Mouse (Mus musculus) urinary bladder, postnatal 25 days (tissue): ENCODE data around the gene Tmem141.

Experiments used
- DNase-seq: peaks from one replicate; pipeline ENCODE4 v3.0.0; 2022; ENCODE audit warnings: low spot score

Tmem141 gene

DNA sequence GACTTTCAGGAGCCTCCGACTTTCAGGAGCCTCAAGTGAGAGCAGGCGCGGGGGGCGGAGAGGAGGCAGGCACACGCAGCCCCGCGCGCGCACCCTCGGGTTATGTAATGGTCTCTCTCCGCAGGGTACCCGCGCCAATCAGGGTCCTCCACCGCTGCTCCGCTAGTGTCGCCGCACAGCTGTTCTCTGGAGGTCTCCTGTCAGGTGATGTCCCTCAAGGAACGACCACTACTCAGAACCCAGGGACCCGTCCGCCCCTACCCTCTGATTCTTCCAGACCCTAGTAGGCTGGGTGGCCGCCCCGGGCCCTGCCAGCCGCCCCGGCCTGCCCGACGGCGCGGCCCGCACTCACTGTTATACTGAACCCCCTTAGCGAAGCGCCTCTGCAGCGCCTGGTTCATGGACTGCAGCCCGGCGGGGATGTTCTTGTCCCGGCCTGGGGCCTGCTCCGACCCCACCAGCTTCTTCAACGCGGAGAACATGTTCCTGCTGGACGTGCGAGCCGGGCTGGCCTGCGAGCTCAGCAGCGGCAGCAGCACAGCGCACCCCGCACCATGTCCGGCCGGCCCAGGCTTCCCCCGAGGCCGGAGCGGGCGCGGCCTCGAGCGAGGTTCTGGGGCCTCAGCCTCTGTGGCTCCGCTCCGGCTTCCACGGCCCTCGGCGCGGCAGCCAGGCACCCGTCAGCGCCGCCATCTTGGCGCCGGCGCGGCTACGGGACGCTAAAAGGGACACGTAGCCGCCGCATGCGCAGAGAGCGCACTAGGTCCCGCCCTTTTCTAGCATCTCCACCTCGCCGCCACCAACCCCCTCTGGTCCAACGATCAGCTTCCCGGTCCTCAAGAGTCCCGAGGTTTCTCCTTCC, 13.8 kb downstream of the Tmem141 start, which contains the start of gene Rabl6:
TSS of gene Rabl6 (minus strand) at position 761 of the 862 bp plus-strand sequence.
- DNase-seq, result peak; percentile 89

DNA sequence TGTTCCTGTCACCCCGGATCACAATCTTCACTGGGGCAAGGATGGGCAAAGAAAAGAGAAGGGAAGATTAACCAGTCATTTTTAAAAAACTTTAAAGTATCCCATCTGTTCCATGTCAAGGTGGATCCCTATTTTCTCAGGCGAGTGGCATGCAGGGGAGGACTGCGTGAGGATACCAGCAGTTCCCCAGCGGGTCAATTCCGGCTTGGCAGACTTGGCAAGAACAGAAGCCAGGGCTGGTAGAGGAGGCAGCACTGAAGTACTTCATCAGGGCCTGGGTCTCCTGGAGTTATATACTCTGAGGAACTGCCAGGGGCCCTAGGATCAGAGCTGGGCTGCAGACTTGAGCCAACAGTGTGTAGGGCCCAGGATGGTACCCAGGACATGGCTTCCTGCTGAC, 19.3 kb downstream of the Tmem141 start:
- no peak for DNase-seq

DNA sequence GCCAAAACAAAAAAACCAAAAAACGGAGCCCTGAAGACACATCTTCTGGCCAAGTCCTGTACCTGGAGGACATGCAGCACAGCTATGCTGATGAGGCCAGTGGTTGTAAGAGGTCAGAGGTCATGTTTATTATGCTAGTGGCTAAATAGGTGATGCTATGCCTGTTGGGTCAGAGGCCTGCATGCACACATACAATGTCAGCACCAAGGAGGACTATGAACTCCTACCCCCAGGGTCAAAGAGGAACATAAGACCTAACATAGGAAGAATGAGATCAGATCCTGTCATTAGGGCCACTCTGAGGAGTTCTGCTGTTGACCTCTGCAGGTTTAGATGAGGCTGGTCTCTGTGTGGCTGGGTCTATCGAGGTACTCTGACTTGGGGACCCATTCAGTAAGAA, 21.8 kb downstream of the Tmem141 start:
- DNase-seq, result no peak

DNA sequence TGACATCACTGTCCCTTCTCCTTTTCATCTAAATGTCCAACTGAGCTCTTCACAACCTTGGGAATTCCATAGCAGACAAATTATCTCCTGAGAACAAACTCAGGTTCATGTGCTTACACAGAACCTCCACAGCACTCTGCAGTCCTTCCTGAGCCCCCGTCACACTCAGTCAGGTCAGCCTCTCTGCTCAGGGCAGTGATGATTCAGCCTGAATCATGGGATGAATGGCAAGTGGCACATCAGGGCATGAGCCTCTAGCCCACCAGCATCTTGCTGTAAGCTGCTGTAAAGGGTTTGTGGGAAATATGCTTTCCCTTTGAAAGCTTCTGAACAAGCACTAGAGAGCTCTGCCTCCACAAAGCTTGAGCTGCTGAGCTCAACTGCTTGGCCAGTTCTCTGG, 23.1 kb downstream of the Tmem141 start:
- no peak for DNase-seq

DNA sequence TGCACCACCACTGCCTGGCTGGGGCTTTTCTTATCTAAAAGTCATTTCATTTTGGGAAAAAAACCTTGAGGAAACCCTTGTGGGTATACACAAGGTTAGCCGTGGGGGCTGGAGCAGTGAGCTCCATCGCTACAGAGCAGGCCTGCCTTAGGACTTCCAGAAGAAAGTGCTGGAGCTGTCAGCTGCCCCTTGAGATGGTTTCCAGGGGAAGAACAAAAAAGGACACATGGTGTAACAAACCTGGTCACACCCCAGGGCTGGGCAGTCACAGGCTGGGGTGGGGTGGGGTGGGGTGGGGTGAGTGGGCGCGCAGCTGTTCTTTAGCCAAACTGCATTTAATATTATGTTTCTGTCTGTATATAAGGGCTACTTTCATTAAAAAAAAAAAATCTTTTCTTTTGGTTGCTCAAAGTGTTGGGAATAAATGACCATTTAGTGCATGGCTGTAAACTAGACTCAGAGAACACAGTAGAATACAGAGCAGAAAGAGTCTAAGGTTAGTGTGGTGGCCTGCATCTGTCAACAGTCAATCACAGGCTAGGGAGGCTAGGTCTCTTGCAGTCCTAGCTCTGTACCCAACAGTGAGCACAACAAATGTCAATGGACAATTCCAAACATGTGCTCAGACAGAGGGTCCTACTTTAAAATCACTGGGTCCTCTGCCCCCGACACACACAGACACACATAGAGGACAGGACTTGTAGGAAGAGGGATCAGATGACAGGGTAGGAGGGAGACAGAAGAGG, 24.9 kb downstream of the Tmem141 start:
- no peak for DNase-seq

DNA sequence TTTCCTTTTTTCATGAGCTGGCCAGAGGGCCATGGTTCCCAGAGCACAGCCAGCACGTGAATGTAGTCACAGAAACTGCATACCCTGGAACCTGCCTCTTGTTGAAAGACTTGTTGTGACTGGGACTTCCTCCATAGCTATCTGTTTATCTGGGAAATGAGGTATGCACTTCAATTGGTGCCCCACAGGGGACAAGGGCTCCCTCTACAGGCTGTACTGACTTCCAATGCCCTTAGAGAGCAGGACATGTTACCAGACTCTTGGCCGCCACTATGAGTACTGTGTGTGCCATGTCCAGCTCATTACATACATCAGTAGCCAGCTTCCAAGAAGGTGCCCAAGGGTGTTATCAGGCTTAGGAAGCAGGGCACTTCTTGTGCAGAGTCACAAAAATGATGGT, 29.9 kb downstream of the Tmem141 start:
- no peak for DNase-seq

DNA sequence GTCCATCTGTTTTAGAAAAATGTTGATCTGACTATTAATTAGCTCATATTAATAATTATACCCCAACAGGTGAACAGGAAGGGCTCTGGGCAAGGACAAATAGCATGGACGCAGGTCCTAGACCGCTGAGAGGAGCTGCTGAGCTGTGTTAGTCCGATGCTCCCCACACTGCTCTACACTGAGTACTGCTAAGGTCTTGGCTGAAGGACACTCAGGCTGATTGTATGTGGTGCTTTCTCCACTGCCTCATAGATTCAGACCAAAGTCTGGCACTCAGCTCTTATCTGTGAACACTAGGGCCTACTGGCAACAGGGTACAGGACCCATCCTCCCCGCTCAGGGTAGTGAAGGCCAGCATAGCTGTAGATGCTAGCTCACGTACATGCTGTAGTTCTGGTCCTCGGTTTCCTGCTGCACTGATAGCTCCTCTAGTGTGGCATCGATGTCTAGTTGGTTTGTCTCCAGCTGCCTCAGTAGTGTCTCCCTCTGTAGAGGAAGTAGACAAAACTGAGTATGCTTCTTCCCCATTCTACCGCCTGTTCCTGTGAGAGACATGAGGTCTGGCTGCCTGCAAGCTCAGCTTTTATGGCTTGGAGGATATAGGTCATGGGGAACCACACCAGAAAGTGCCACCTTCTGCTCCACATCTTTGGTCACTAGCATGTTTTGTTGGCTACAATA, 33.4 kb downstream of the Tmem141 start:
- DNase-seq, result no peak

DNA sequence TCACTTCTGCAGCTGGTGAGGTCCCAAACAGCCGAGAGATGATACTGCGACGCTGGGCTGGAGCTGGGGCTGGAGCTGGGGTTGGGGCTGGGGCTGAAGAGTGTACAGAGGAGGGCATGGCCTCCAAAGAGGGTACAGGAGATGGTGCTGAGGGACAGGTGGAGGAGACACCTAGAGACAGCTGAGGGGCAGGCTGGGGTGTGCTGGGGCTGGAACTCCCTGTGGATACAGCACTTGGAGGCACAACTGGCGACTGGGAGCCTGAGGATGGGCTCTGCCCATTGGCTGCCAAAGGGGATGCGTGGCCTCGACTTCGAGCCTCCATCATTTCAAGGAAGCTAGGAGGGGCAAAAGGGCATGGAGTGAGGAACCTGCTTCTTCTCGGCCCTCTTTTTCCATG, 34.5 kb downstream of the Tmem141 start:
- no peak for DNase-seq

DNA sequence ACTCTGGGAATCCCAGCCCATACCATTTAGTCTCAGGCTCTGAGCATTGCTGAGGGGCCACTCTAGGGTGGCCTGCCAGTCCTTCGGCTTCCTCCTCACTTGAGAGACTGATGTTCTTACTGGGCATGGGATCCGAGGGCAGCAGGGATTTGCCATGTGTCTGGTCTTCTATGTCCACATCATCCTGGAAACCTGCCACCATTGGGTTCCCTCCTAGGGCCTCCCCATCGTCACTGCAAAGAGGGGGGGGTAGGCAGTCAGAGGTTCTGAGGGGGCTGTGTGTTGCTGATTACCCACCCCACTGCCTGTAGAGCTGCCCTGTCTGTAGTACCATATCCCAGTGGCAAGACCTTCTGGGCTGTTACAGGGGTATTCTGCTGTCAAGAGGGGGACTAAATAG, 36.2 kb downstream of the Tmem141 start:
- no peak for DNase-seq

DNA sequence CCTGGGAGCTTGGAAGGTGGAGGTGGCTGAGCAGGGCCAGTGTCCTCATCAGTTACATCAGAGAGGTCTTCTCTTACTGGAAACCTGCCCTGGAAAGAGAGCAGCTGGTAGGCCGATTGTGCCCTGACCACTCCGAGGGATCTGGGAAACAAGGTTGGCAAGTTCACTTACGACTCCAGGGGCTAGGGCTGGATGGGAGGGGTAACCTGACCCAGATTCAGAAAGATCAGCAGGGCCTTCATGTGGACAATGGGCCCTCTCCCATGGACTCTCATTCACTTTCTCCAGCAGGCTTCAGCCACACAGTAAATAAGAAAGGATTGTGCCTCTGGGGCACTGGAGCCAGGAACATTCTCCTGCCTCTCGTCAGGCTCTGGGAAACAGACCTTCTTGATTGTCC, 36.9 kb downstream of the Tmem141 start:
- DNase-seq, result no peak

DNA sequence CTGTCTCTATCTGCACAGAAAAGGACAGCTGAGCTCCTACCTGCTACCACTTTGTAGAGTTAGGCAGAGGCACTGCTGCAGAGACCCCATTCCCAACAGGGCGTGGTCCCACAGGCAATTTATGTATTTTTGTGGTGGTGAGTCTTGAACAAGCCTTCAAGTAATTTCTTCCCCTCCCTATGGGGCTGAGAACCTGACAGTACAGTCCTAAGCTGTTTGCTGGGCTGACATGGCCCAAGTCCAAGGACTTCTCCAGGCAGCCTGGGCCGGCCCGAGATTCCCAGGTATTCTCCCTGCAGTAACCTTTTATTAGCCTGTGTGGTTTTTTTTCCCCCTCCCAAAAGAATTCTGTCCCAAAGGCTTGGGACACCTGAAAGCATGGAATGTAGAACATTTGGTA, 37.7 kb downstream of the Tmem141 start:
- no peak for DNase-seq

DNA sequence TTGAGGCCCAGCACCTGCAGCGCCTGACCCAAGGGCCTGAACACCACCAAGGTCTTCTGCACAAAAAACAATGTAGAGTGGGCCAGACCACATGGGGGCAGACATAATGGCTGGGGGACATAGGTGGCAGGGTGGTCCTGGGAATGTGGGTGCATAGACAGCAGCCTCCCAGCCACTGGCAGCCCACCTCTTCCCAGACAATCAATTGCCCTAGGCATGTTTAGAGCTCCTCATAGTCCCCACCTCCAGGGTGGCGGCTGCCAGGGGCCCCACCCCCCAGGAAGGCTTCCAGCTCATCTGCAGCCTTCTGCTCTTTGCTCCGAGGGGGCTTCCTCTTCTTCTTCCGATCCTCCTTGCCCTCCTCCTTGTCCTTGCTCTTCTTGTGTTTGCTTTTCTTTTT, 38.2 kb downstream of the Tmem141 start:
- no peak for DNase-seq

DNA sequence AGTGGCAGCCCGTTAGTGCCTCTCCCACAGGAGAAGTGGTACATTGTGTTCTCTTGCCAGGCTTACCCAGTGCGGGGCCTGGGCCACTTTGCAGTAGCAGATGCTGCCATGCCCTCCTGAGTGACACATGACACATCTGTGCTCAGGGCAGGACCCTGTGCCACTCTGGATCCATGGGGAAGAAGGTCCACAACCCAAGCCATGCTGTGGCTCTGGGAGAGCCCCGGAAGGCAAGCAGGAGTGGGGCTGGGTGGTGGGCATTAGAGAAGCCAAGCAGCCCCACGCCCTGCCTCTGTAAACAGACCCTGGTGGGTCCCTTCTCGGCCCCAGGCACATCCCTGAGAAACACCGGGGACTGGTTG, 38.7 kb downstream of the Tmem141 start:
- no peak for DNase-seq

DNA sequence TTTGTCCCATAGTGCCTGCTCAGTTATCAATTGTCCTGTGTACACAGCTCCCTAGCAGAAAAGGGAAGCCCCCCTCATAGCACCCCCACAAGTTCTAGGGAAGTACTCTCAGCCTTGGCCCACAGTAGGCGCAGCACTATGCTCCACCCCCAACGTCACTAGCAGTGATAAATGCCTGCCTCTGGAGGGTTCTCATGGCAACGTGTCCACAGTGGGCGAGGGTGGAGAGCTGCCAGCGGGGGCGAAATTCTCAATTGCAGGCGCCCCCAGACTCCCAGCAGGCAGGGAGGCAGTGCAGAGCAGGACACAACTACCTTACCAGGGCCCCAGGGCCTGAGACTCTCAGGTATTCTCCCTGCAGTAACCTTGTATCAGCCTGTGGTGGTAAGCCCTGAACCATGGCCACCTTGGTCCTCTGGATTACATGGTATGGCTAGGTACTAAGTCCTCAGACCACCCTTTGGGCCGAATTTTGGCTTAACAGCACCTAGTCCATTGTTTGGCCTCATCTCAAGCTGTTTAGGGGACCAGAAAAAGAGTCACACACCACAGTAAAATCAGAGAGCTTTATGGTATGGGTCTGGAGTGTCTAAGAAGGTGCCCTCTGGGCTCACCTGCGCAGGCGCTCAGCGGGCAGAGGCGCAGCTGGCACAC, 39.2 kb downstream of the Tmem141 start:
- DNase-seq, result no peak

DNA sequence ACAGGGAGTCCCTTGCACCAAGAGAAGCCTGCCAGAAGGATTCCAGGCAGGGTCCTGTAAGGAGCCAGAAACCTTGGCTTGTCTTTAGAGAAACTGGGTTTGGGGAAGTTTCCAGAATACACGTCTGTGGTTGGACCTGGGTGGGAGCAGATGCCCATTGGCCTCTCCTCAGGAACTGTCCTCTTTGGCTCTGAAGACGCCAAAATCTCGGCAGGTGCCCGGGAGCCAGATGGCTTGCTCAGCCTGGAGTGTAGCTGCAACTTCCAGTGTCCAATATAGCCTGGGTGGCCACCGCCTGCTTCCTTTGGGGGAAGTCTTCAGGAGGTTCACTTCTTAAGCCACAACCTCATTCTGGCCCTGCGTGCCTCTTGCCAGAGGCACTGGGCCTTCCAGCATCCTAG, 39.9 kb downstream of the Tmem141 start:
- no peak for DNase-seq

DNA sequence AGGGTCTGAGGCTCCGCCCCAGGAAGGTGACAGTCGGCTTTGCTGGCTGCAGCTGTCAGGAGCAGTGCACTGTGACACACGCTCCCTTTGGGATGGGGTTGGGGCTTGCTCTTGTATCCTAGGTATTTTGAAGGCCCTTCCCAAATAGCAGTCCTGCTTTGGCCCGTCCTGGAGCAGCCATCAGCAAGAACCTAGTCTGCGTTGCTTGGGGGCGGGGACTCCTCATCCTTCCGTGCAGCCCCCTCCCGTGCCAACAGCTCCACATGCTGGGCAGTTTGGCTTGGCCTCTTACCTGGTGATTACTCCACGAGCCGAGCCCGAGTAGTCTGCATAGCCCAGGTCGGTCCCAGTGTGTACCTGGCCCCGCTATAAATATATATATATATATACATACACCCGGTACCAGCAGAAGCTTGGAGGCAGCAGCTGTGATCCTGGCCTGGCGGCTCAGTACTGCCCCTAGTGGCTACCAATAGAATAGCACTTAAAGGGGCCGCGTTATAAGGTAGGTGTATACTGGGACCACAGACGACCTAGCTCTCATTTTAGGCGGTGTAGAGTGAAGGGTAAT, 40.4 kb downstream of the Tmem141 start, which contains the start of gene Ajm1:
TSS of gene Ajm1 (minus strand) at position 464 of the 571 bp plus-strand sequence.
- DNase-seq, result peak; percentile 55

DNA sequence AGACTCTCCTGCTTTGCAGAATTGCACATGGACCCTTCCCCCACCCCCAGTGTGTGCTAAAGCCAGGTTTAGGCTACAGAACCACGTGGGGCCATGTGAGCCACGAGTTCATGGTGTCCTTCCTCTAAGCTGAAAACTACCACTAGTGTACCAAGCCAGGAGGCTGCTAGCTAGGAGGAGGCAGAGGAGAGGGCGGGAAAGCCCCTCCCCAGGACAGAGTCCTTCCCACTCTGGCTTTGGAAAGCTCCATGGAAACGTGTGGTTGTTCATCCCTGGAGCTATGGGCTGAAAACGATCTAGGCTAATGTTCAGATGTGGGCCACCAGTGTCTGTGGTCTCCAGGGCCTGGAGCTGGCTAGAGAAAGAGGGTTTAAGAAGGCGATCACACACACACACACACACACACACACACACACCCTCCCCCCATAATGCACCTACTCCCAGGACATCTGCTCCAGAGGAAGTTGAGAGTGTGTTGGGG, 41.1 kb downstream of the Tmem141 start:
- no peak for DNase-seq

DNA sequence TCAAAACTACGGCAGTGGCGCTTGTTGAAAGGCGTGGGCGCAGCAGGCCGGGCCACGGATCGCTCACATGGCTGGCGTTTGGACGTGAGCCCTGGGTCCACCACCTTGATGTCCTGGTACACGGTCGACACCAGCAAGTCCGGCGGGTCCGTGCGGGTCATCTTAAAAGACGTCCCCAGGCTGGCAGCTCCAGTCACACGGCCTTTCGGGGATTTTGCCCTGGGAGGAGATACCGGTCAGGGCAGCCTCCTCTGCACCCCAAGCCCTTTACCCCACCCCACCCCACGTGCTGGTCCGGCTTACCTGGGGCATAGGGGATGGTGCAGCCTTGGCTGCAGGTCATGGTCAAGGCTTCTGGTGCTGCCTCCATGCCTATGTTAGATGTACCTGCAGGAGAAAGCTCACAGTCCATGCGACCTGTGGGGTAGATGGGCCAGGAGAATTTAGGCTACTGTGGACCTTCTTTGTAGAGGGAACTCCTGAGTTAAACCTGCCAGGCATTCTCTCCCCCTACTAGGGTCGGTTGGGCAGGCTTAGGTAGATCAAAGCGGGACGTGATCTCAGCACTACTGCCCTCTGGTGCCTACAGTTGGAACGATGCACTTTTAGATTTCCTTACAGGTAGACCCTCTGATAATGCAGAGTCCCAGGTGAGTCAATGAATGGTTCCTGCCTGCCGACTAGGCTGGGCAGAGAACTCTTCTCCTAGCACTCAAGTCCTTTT, 41.9 kb downstream of the Tmem141 start:
- no peak for DNase-seq

DNA sequence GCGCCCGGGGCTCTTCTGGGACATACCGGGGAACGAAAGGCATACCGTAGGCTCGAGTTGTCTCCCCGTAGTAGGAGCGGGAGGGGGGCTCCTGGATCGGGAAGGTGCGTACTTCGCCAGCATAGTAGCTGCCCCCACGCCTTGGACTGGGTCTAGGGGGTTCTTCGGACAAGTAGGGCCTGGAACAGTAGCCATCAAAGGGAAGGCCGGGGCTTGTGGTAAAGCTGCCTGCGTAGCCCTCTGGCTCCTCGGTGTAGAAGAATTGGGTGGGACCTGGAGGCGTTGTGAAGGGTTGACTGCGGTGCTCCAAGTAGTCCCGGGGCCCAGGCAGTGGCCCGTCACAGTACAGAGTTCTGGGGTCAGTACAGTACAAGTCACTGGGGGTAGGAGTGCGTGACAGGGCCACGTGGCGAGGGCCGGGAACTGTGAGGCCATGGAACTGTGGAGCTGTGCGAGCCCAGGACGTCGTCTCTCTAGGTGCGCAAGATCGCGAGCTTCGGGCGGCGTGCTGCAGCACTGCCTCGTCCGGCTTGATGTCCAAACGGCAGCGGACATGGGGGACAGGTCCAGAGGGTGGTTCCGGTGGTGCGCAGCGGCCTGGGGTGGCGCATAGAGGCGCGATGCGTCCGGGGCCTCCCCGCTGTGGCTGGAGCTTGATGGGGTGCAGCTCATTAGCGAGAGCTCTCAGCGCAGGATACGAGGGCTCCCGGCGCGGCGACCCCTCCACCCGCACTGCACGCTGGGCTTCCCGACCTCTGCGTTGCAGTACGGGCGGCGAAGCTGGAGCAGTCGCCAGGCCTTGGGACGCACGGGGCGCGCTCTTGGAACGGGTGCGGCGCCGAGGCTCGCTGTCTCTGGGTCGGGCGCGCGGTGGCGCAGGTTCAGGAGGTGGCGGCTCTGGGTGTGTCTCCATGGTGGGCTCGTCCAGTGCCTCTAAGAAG, 42.7 kb downstream of the Tmem141 start:
- DNase-seq, result no peak
